Comparison of ENCODE assay signal across 22 mouse cellular contexts in genomic region chr4:149177046-149177445, GRCm38 (mm10). TPM values are rescaled to one million over a fixed set of nuclear protein-coding genes. Genes with fewer than 3 reads are reported as not detected.
DNase-seq lines count a peak whose midpoint lies in the region; ATAC-seq and TF ChIP-seq lines count a peak whose summit lies in the region.
"Had no signal": no experiment of that assay in that cellular context is flagged by ENCODE, and none has a peak within 500 bp of the region (broad histone marks: within the 10 kb centered on the region; RNA-seq: fewer than 3 reads in every experiment).

No protein-coding gene starts in this region.

- peaks cover 3% of the 10 kb centered on the region for H3K4me1 ChIP-seq in kidney, adult 2 months (ENCODE audit: control insufficient read depth, insufficient read depth, low read length)
- H3K4me1 ChIP-seq in liver, postnatal 0 days (ENCODE audit: insufficient read depth) = peaks cover 19% of the 10 kb centered on the region

- H3K27ac ChIP-seq in gastrocnemius, adult 2 months = peak overlapping the region; percentile 8; the same call in 1 of the 2 replicates
- H3K27ac ChIP-seq in kidney, adult 2 months (ENCODE audit: insufficient read depth, low read depth, low read length) = no peak overlapping the region
- H3K27ac ChIP-seq in liver, postnatal 0 days (ENCODE audit: low read depth) = peak overlapping the region; percentile 71; the same call in 1 of the 2 replicates
- H3K27ac ChIP-seq: embryonic facial prominence, embryonic 13.5 days; forebrain, embryonic 10.5 days; heart, embryonic 10.5 days had no signal

- 49% methylated on average over 5 of the region's 5 CpGs for WGBS in kidney, adult 2 months
- WGBS in liver, postnatal 0 days (ENCODE audit: insufficient replicate concordance) = 60% methylated on average over 5 of the region's 5 CpGs

- no peak for TF ChIP-seq POLR2A in kidney, adult 2 months (IDR thresholded peaks at IDR 0.05; ENCODE audit: low read depth, low read length)

- TF ChIP-seq EP300 in liver, postnatal 0 days (IDR thresholded peaks at IDR 0.05; ENCODE audit: low read depth) = no peak

- H3K4me2 ChIP-seq in liver, postnatal 0 days (ENCODE audit: low read depth, low read length) = no peak overlapping the region
- H3K4me2 ChIP-seq: embryonic facial prominence, embryonic 13.5 days; hindbrain, embryonic 15.5 days had no signal

- H3K4me3 ChIP-seq in gastrocnemius, adult 2 months = no peak overlapping the region
- no peak overlapping the region for H3K4me3 ChIP-seq in kidney, adult 2 months (ENCODE audit: insufficient read depth, low read depth, low read length)
- no peak overlapping the region for H3K4me3 ChIP-seq in liver, postnatal 0 days (ENCODE audit: low read depth, low read length)
- H3K4me3 ChIP-seq: embryonic facial prominence, embryonic 13.5 days; forebrain, embryonic 10.5 days; heart, embryonic 10.5 days; hindbrain, embryonic 15.5 days had no signal

- no peak for TF ChIP-seq CTCF in gastrocnemius, adult 2 months (IDR thresholded peaks at IDR 0.05)
- TF ChIP-seq CTCF in kidney, adult 2 months (conservative IDR thresholded peaks at IDR 0.05; ENCODE audit: insufficient read depth, insufficient read length, low read depth, low read length) = no peak
- no peak for TF ChIP-seq CTCF in liver, postnatal 0 days (IDR thresholded peaks at IDR 0.05; ENCODE audit: low read depth)

- DNase-seq in gastrocnemius, adult 2 months = peak; percentile 16
- no peak for DNase-seq in gastrocnemius, postnatal 14 days
- peak; percentile 69 for DNase-seq in kidney, adult 2 months
- DNase-seq in kidney, postnatal 4 days = no peak
- no peak for DNase-seq in liver, postnatal 0 days
- DNase-seq in liver (no peak), NIH3T3 (ENCODE audit: low read depth) (peak; percentile 58)
- DNase-seq: adrenal gland, postnatal 14 days; cerebellum, adult 11-12 months; cerebellum, adult 9-10 months; cerebellum, postnatal 25 days; heart, adult 18-20 months; heart, postnatal 10 days; heart, postnatal 4 days had no signal

- H3K36me3 ChIP-seq in kidney, adult 2 months (ENCODE audit: control insufficient read depth, insufficient read depth, low read length) = peaks cover 4% of the 10 kb centered on the region
- H3K36me3 ChIP-seq in liver, postnatal 0 days (replicated peaks; ENCODE audit: insufficient read depth, low read length) = peaks cover 15% of the 10 kb centered on the region

- intact Hi-C loops in gastrocnemius, adult 2 months (cut with DNase I) = no loop called here
- intact Hi-C loops in gastrocnemius, postnatal 14 days (cut with DNase I; ENCODE audit: low total_unique reads) = no loop called here

- no peaks in the 10 kb centered on the region for H3K27me3 ChIP-seq in kidney, adult 2 months (replicated peaks; ENCODE audit: control insufficient read depth, insufficient read depth, low read length)
- no peaks in the 10 kb centered on the region for H3K27me3 ChIP-seq in liver, postnatal 0 days (ENCODE audit: insufficient read depth, low read length)
- H3K27me3 ChIP-seq: CH12.LX; embryonic facial prominence, embryonic 13.5 days; hindbrain, embryonic 15.5 days had no signal

- no peaks in the 10 kb centered on the region for H3K9me3 ChIP-seq in liver, postnatal 0 days (ENCODE audit: low read length)
- H3K9me3 ChIP-seq: embryonic facial prominence, embryonic 13.5 days; forebrain, embryonic 10.5 days; heart, embryonic 10.5 days; hindbrain, embryonic 15.5 days had no signal

- no peak overlapping the region for H3K9ac ChIP-seq in liver, postnatal 0 days (replicated peaks)
- H3K9ac ChIP-seq: embryonic facial prominence, embryonic 13.5 days; hindbrain, embryonic 15.5 days had no signal

- ATAC-seq in liver, postnatal 0 days = 0 out of 2 replicates have a peak, but pooled peaks have one; percentile 18
- no peak for ATAC-seq in erythroid progenitor cell, adult 5-6 weeks (replicated peaks; ENCODE audit: low FRiP score, poor library complexity, severe bottlenecking)
- ATAC-seq: forebrain, embryonic 14.5 days; inflammation-experienced regulatory T-cells, adult 6 months had no signal

RNA-seq across cellular contexts. Expression of gene Pgd, which starts 10.5 kb away (rescaled TPM):
- total RNA-seq in gastrocnemius, adult 2 months (2021) = 10 to 100 TPM; 14.4 to 19.1 TPM
- 10 to 100 TPM; 20.7 to 22.4 TPM for total RNA-seq in gastrocnemius, postnatal 14 days (2021)
- polyA plus RNA-seq in kidney, adult 2 months (2012; rRNA removed) = 122 and 126 TPM in 2 replicates
- 43.4 and 49.9 TPM in 2 replicates for polyA plus RNA-seq in liver, postnatal 0 days (2015; fragmentation: Nextera tagmentation; extraction: Ambion mirVana)
- total RNA-seq in erythroid progenitor cell, adult 5-6 weeks (2015; ENCODE audit: low replicate concordance) = 32.1 and 45.7 TPM in 2 replicates
- 17.5 and 20.0 TPM in 2 replicates for total RNA-seq in erythroid progenitor cell, adult 5-6 weeks (2017; ENCODE audit: low replicate concordance)

RNA-seq across cellular contexts. Expression of gene Cenps, which starts 39.6 kb away (rescaled TPM):
- 1 to 10 TPM; 6.5 to 7.0 TPM for total RNA-seq in gastrocnemius, adult 2 months (2021)
- 1 to 10 TPM; 5.6 to 6.5 TPM for total RNA-seq in gastrocnemius, postnatal 14 days (2021)
- 0.75 and 1.1 TPM in 2 replicates for polyA plus RNA-seq in kidney, adult 2 months (2012; rRNA removed)
- polyA plus RNA-seq in liver, postnatal 0 days (2015; fragmentation: Nextera tagmentation; extraction: Ambion mirVana) = 8.4 and 8.7 TPM in 2 replicates
- total RNA-seq in erythroid progenitor cell, adult 5-6 weeks (2015; ENCODE audit: low replicate concordance) = 6.1 and 9.6 TPM in 2 replicates
- 6.9 and 44.3 TPM in 2 replicates for total RNA-seq in erythroid progenitor cell, adult 5-6 weeks (2017; ENCODE audit: low replicate concordance)

RNA-seq across cellular contexts. Expression of gene Cort, which starts 50.5 kb away (rescaled TPM):
- under 1 TPM; 0.36 to 0.51 TPM for total RNA-seq in gastrocnemius, adult 2 months (2021)
- under 1 TPM in 1 of 2 experiments, not detected in 1; 0.33 TPM for total RNA-seq in gastrocnemius, postnatal 14 days (2021)
- not detected in 2 replicates for polyA plus RNA-seq in kidney, adult 2 months (2012; rRNA removed)
- not detected in 2 replicates for polyA plus RNA-seq in liver, postnatal 0 days (2015; fragmentation: Nextera tagmentation; extraction: Ambion mirVana)
- not detected in 2 replicates for total RNA-seq in erythroid progenitor cell, adult 5-6 weeks (2015; ENCODE audit: low replicate concordance)
- total RNA-seq in erythroid progenitor cell, adult 5-6 weeks (2017; ENCODE audit: low replicate concordance) = not detected in 2 replicates
- total RNA-seq: heart, adult 18-20 months had no signal

Comparison
In these comparisons a context has a peak if more than half of its experiments do, and no peak if none do; other contexts are left out.
1. DNase-seq: peak in gastrocnemius, adult 2 months (single experiment), kidney, adult 2 months (single experiment) and NIH3T3 (single experiment); none in gastrocnemius, postnatal 14 days (single experiment), kidney, postnatal 4 days (0 of 2), liver, postnatal 0 days (single experiment) and liver (single experiment).